Mouse (Mus musculus) layer of hippocampus, adult 6 months (tissue): ENCODE results near the gene Tmem45a2. TPM values are rescaled to one million over a fixed set of nuclear protein-coding genes. Genes with fewer than 3 reads are reported as not detected.

Experiments
- long read RNA-seq, 2 experiments: library from polyadenylated mRNA; unstranded; transcript quantifications; one replicate each; pipeline ENCODE4 v2.0.0; 2019 to 2020
- polyA plus RNA-seq: library from polyadenylated mRNA; unstranded; fragments of <200 nt; fragmentation: Nextera tagmentation; gene quantifications from 2 replicates; pipeline ENCODE4 v1.2.3, GENCODE M21; 2021

Gene Tmem45a2
- polyA plus RNA-seq, result 0.10 TPM in 1 of 2 replicates, not detected in the other
- long read RNA-seq, experiment 1, result 0 reads
- long read RNA-seq, experiment 2, result 0 reads

DNA sequence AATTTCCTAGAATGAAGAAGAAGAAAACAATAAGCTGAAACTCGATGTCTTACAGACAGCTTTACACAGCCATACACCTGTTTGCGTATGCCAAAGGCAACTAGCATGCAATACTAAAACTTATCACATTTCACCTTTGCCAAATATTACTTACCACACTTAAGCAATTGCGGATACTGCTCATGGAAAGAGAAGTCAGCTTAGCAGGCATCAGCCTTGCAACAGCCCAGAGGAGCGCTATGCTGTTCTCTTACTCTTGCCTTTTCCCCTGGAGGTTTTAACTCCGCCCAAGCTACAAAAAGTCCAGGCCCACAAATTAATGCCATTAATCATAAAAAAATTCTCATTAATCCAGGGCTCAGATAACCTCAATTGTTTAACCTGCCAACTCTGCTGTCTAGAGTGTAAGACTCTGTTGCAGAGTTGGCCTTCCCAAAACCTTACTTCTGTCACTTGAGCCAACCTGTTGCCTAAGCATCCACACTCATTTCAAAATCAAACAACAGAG lies at the start of gene Tmem45a2:
Gene Tmem45a2, minus strand, starts transcription at position 241 of the 508 bp plus-strand sequence.

Other genes starting within 250 kb of the Tmem45a2 start
- 0.85 and 1.4 TPM in 2 replicates for gene Tmem45a, start 185.2 kb downstream of the Tmem45a2 start, polyA plus RNA-seq
- 2.1 and 2.9 TPM in 2 replicates for gene Lnp1, start 143.3 kb downstream of the Tmem45a2 start, polyA plus RNA-seq
- gene Tomm70a, start 50.3 kb upstream of the Tmem45a2 start, polyA plus RNA-seq, result 33.9 and 36.5 TPM in 2 replicates
- gene Nit2, start 96.0 kb upstream of the Tmem45a2 start, polyA plus RNA-seq, result 21.8 and 23.6 TPM in 2 replicates
- 10.0 and 10.5 TPM in 2 replicates for gene Tbc1d23, start 160.1 kb upstream of the Tmem45a2 start, polyA plus RNA-seq
- not detected in 2 replicates for gene Tmem30c, start 221.5 kb upstream of the Tmem45a2 start, polyA plus RNA-seq